Mouse (Mus musculus) intestine, embryonic 14.5 days (tissue): Measurements from ENCODE around the gene Olfr819. TPM values are rescaled to one million over a fixed set of nuclear protein-coding genes. Genes with fewer than 3 reads are reported as not detected.
"Not testable (repeated sequence)": the region's sequence is repeated elsewhere in the genome, so short reads cannot be mapped to it uniquely, and the experiment has no call there.

Experiments
- ATAC-seq: fragments of 200-750 bp; cut with Nextera tagmentation; replicated peaks from 2 replicates; pipeline ENCODE4 v1.8.0; 2017; ENCODE audit warnings: low read depth, moderate number of reproducible peaks, moderate TSS enrichment, moderate library complexity; ENCODE audit not compliant: low FRiP score, low TSS enrichment
- DNase-seq: peaks from one replicate; pipeline ENCODE4 v3.0.0-alpha.2; 2018; ENCODE audit warnings: low spot score
- H3K27ac ChIP-seq: fragments of 300-500 bp; sonication (generic); 2 replicates; pipeline ENCODE4 v1.5.1; 2014; ENCODE audit warnings: low read depth, mild to moderate bottlenecking, control low read depth
- H3K27me3 ChIP-seq: fragments of 300-500 bp; sonication (generic); replicated peaks from 2 replicates; pipeline ENCODE4 v1.6.1; 2014; ENCODE audit warnings: low read length, control low read depth; ENCODE audit not compliant: control insufficient read depth, insufficient read depth
- H3K36me3 ChIP-seq: fragments of 300-500 bp; sonication (generic); 2 replicates; pipeline ENCODE4 v1.6.1; 2014; ENCODE audit warnings: low read length, control low read depth; ENCODE audit not compliant: control insufficient read depth, insufficient read depth
- H3K4me1 ChIP-seq: fragments of 300-500 bp; sonication (generic); replicated peaks from 2 replicates; pipeline ENCODE4 v1.6.1; 2014; ENCODE audit warnings: low read length, control low read depth, mixed read lengths; ENCODE audit not compliant: control insufficient read depth, insufficient read depth
- H3K4me2 ChIP-seq: fragments of 300-500 bp; sonication (generic); 2 replicates; pipeline ENCODE4 v1.6.1; 2014; ENCODE audit warnings: low read length
- H3K4me3 ChIP-seq: fragments of 300-500 bp; sonication (generic); 2 replicates; pipeline ENCODE4 v1.5.1; 2014; ENCODE audit warnings: low read depth, low read length, control low read depth, mixed read lengths
- H3K9ac ChIP-seq: fragments of 300-500 bp; sonication (generic); 2 replicates; pipeline ENCODE4 v1.6.1; 2014; ENCODE audit warnings: mild to moderate bottlenecking, low read length
- H3K9me3 ChIP-seq: fragments of 300-500 bp; sonication (generic); 2 replicates; pipeline ENCODE4 v1.6.1; 2016; ENCODE audit warnings: low read length, control low read depth; ENCODE audit not compliant: control insufficient read depth
- WGBS: fragments of 180-500 bp; shearing (Covaris S2); extraction: QIAGEN DNeasy Blood & Tissue Kit; methylation state at CpG from one replicate; pipeline ENCODE4 v1.1.7; 2014; 5-methylcytosine and 5-hydroxymethylcytosine counted together
- polyA plus RNA-seq: library from polyadenylated mRNA; unstranded; fragments of >200 nt; fragmentation: Nextera tagmentation; extraction: Ambion mirVana; gene quantifications from 2 replicates; pipeline ENCODE4 v1.2.1, GENCODE M21; 2014

Olfr819 gene
- not detected in 2 replicates for polyA plus RNA-seq

- WGBS: 77% methylated on average over 2 of the region's 2 CpGs
These were observed at the start of gene Olfr819 for GRCm38 (mm10) chr10:129967166-129967565. TSS of gene Olfr819 (minus strand) at chr10:129967266.

GRCm38 (mm10) chr10:130012321-130012720 lies 45.3 kb upstream of the Olfr819 start, which contains the start of gene Olfr820:
TSS of gene Olfr820 (plus strand) at chr10:130012621.
- H3K9ac ChIP-seq: no peak within 1 kb of the TSS
- no peaks in the 10 kb centered on the region for H3K36me3 ChIP-seq
- H3K9me3 ChIP-seq: no peaks in the 10 kb centered on the region
- no peaks in the 10 kb centered on the region for H3K27me3 ChIP-seq
- no peak within 1 kb of the TSS for H3K4me3 ChIP-seq
- H3K27ac ChIP-seq: no peak within 1 kb of the TSS
- DNase-seq (no peak), ATAC-seq (no peak)
- H3K4me1 ChIP-seq: no peaks in the 10 kb centered on the region
- no peak within 1 kb of the TSS for H3K4me2 ChIP-seq

More at GRCm38 (mm10) chr10:129967166-129967565, at the start of gene Olfr819:
- not testable (repeated sequence) for ATAC-seq, H3K4me3 ChIP-seq, H3K27me3 ChIP-seq, H3K4me1 ChIP-seq, H3K27ac ChIP-seq, H3K36me3 ChIP-seq, H3K4me2 ChIP-seq, DNase-seq, H3K9ac ChIP-seq, H3K9me3 ChIP-seq

- H3K9ac ChIP-seq: not testable (repeated sequence)
These were observed 38.3 kb upstream of the Olfr819 start for GRCm38 (mm10) chr10:130005366-130005765.

GRCm38 (mm10) chr10:130004104-130004503 lies 37.0 kb upstream of the Olfr819 start:
- H3K27ac ChIP-seq, H3K27me3 ChIP-seq, H3K4me3 ChIP-seq, ATAC-seq, H3K9ac ChIP-seq, H3K4me2 ChIP-seq, H3K4me1 ChIP-seq, DNase-seq, H3K36me3 ChIP-seq, H3K9me3 ChIP-seq: not testable (repeated sequence)
- WGBS: 87% methylated on average over 4 of the region's 4 CpGs

More at GRCm38 (mm10) chr10:130005366-130005765, 38.3 kb upstream of the Olfr819 start:
- not testable (repeated sequence) for H3K4me3 ChIP-seq, H3K27ac ChIP-seq, DNase-seq, H3K4me1 ChIP-seq, H3K9me3 ChIP-seq, ATAC-seq, H3K4me2 ChIP-seq, H3K36me3 ChIP-seq, H3K27me3 ChIP-seq
- WGBS: 89% methylated on average over 4 of the region's 4 CpGs

GRCm38 (mm10) chr10:129984962-129985361 lies 17.9 kb upstream of the Olfr819 start, which contains the start of gene Gm10310:
TSS of gene Gm10310 (minus strand) at chr10:129985062.
- whole genome bisulfite sequencing: no CpG with 5 or more reads among the region's 1 CpGs
- not testable (repeated sequence) for H3K9me3 ChIP-seq, DNase-seq, H3K27me3 ChIP-seq, H3K4me1 ChIP-seq, H3K36me3 ChIP-seq, H3K9ac ChIP-seq, ATAC-seq, H3K27ac ChIP-seq, H3K4me2 ChIP-seq, H3K4me3 ChIP-seq

GRCm38 (mm10) chr10:129981867-129982266 lies 14.8 kb upstream of the Olfr819 start:
- H3K36me3 ChIP-seq, ATAC-seq, H3K9ac ChIP-seq, H3K9me3 ChIP-seq, H3K27ac ChIP-seq, H3K4me1 ChIP-seq, H3K27me3 ChIP-seq, H3K4me2 ChIP-seq, H3K4me3 ChIP-seq, DNase-seq: not testable (repeated sequence)
- WGBS: no CpG with 5 or more reads among the region's 3 CpGs

- H3K27ac ChIP-seq, H3K4me2 ChIP-seq, ATAC-seq, H3K9me3 ChIP-seq, H3K9ac ChIP-seq, DNase-seq, H3K4me1 ChIP-seq, H3K27me3 ChIP-seq, H3K36me3 ChIP-seq, H3K4me3 ChIP-seq: not testable (repeated sequence)
- no CpG with 5 or more reads among the region's 2 CpGs for WGBS
These were observed 9.0 kb upstream of the Olfr819 start, which contains the start of gene Olfr247 for GRCm38 (mm10) chr10:129976040-129976439. TSS of gene Olfr247 (minus strand) at chr10:129976140.

- not testable (repeated sequence) for H3K27me3 ChIP-seq, H3K9me3 ChIP-seq, ATAC-seq, H3K4me1 ChIP-seq, H3K4me2 ChIP-seq, H3K36me3 ChIP-seq, DNase-seq, H3K9ac ChIP-seq, H3K27ac ChIP-seq, H3K4me3 ChIP-seq
- WGBS: no CpG with 5 or more reads among the region's 3 CpGs
These were observed 5.9 kb upstream of the Olfr819 start for GRCm38 (mm10) chr10:129972994-129973393.

GRCm38 (mm10) chr10:129966232-129966631 lies 834 bp downstream of the Olfr819 start:
- H3K4me2 ChIP-seq, H3K9me3 ChIP-seq, H3K4me1 ChIP-seq, ATAC-seq, H3K36me3 ChIP-seq, H3K9ac ChIP-seq, H3K4me3 ChIP-seq, H3K27me3 ChIP-seq, H3K27ac ChIP-seq, DNase-seq: not testable (repeated sequence)
- 94% methylated on average over 2 of the region's 3 CpGs for WGBS
